8 mouse cellular contexts compared by ENCODE assay signal in the genomic region with DNA sequence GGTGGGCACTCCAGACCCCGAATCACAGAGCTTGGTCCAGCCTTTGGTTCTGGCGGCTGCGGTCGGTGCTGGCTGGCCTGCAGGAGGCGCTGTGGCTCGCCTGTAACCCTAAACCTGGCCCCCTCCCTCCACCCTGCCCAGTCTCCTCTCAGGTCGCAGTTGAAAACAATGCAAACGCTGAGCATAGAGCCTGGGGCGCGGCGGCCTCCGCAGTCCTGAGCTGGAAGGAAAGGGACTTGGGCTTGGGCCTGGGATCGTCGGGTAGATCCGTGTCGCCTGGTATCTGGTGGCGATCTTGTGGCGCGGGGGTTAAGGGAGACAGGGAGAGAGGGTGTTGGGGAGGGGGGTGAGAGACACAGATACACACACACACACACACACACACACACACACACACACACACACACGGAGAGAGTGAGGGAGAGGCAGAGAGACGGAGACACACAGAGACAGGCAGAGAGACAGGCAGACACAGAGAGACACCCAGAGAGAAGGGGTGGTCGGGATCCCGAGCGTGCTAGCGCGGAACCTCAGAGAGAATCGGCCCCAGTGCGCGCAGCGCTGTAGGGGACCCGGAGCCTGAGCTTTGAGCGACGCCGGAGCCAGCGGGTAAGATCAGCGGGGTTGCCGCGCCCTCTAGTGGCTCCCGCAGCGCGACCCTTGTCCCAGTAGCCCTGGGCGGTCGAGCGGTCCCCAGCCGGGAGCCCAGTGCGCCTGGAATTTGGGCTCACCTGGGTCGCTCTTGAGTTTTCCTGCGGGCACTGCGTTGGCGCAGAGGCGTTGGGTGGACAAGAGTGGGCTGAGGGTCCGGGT. TPM values are rescaled to one million over a fixed set of nuclear protein-coding genes. Genes with fewer than 3 reads are reported as not detected.
DNase-seq lines count a peak whose midpoint lies in the region; ATAC-seq and TF ChIP-seq lines count a peak whose summit lies in the region.

No protein-coding gene starts in this region.

- intact Hi-C loops in gastrocnemius, postnatal 36 days (cut with DNase I), result loop anchor here (2.0 to 10.0 kb wide), 3 partner anchors 724 to 1301 kb away; no protein-coding TSS in a partner anchor
- intact Hi-C loops in left cerebral cortex, postnatal 36 days (cut with DNase I), result loop anchor here (2.0 to 10.0 kb wide), 9 partner anchors 355 to 1501 kb away; a partner anchor contains a TSS

- ATAC-seq in intestine, embryonic 14.5 days (replicated peaks; ENCODE audit: low FRiP score, low TSS enrichment, low read depth), result peak; percentile 85

- no peaks in the 10 kb centered on the region for H3K9me3 ChIP-seq in intestine, embryonic 14.5 days (ENCODE audit: control insufficient read depth, low read length)

- H3K4me3 ChIP-seq in cortical plate, adult 2 months (ENCODE audit: insufficient read depth, low read length), result peak overlapping the region; percentile 40
- H3K4me3 ChIP-seq in intestine, embryonic 14.5 days (ENCODE audit: low read depth, low read length), result peak overlapping the region; percentile 63

- H3K9ac ChIP-seq in intestine, embryonic 14.5 days (ENCODE audit: low read length), result peak overlapping the region; percentile 67

- DNase-seq in adrenal gland, adult (ENCODE audit: inconsistent age in 2 of 2, low spot score in 1 of 2), result peak; percentile 87 to 95
- DNase-seq in gastrocnemius, postnatal 36 days, result peak; percentile 78 to 81
- peak; percentile 93 for DNase-seq in intestine, embryonic 14.5 days (ENCODE audit: low spot score)
- peak; percentile 71 to 79 for DNase-seq in left cerebral cortex, postnatal 36 days (ENCODE audit: low spot score in 2 of 2)
- peak; percentile 90 for DNase-seq in mesoderm, embryonic 11.5 days (ENCODE audit: low read depth, low spot score)
- DNase-seq in right cerebral cortex, postnatal 4 days, result peak; percentile 85
- DNase-seq in urinary bladder, postnatal 4 days (ENCODE audit: low spot score in 2 of 2), result peak; percentile 74 to 87

- no peaks in the 10 kb centered on the region for H3K4me1 ChIP-seq in cortical plate, adult 2 months (ENCODE audit: control insufficient read depth, insufficient read depth, low read length)
- H3K4me1 ChIP-seq in intestine, embryonic 14.5 days (replicated peaks; ENCODE audit: control insufficient read depth, insufficient read depth, low read length), result 0 out of 2 replicates have a peak, but pooled peaks cover 9% of the 10 kb centered on the region

- no peak overlapping the region for H3K27ac ChIP-seq in cortical plate, adult 2 months (ENCODE audit: insufficient read depth, low read length)
- H3K27ac ChIP-seq in intestine, embryonic 14.5 days (ENCODE audit: low read depth), result peak overlapping the region; percentile 80

- H3K4me2 ChIP-seq in intestine, embryonic 14.5 days (ENCODE audit: low read length), result peak overlapping the region; percentile 89

- H3K27me3 ChIP-seq in intestine, embryonic 14.5 days (replicated peaks; ENCODE audit: control insufficient read depth, insufficient read depth, low read length), result peaks cover 24% of the 10 kb centered on the region; the same call in 1 of the 2 replicates

- no peak for TF ChIP-seq POLR2A in cortical plate, adult 2 months (IDR thresholded peaks at IDR 0.05; ENCODE audit: extremely low read depth, insufficient read depth, low read length)

- peak; percentile 32 for TF ChIP-seq CTCF in cortical plate, adult 2 months (IDR thresholded peaks at IDR 0.05; ENCODE audit: extremely low read depth, insufficient read depth, low read length)

- WGBS in intestine, embryonic 14.5 days, result under 1% methylated on average over 45 of the region's 52 CpGs

- H3K36me3 ChIP-seq in intestine, embryonic 14.5 days (ENCODE audit: control insufficient read depth, insufficient read depth, low read length), result no peaks in the 10 kb centered on the region

RNA-seq across cellular contexts. Expression of a gene that starts 3.9 kb away (rescaled TPM):
- 21.7 and 24.4 TPM in 2 replicates for polyA plus RNA-seq in cortical plate, adult 2 months (2012; rRNA removed)
- 10 to 100 TPM; 17.4 to 17.5 TPM for total RNA-seq in gastrocnemius, postnatal 36 days (2021)
- 50.9 and 62.3 TPM in 2 replicates for polyA plus RNA-seq in intestine, embryonic 14.5 days (2014; fragmentation: Nextera tagmentation; extraction: Ambion mirVana)
- 10 to 100 TPM; 41.2 to 42.5 TPM for total RNA-seq in left cerebral cortex, postnatal 36 days (2021)
